Mouse (Mus musculus) kidney, postnatal 14 days (tissue): Measurements from ENCODE around the gene Slc6a20a.
"Not testable (repeated sequence)": the region's sequence is repeated elsewhere in the genome, so short reads cannot be mapped to it uniquely, and the experiment has no call there.

Experiments used
- DNase-seq: peaks from one replicate; pipeline ENCODE4 v3.0.0; 2022; ENCODE audit warnings: mixed read lengths

Gene Slc6a20a

GRCm38 (mm10) chr9:123678327-123679105, at the start of gene Slc6a20a, which contains the start of gene Ccr9:
Slc6a20a (minus strand) TSS chr9:123678885.
Ccr9 (plus strand) TSS chr9:123678439.
- peak; percentile 78 for DNase-seq

- no peak for DNase-seq
Measured at GRCm38 (mm10) chr9:123722737-123723493, 44.2 kb upstream of the Slc6a20a start.

- peak; percentile 98 for DNase-seq
Measured at GRCm38 (mm10) chr9:123717186-123718008, 38.7 kb upstream of the Slc6a20a start, which contains the start of gene Lztfl1. Lztfl1 (minus strand) TSS chr9:123717697.

DNA sequence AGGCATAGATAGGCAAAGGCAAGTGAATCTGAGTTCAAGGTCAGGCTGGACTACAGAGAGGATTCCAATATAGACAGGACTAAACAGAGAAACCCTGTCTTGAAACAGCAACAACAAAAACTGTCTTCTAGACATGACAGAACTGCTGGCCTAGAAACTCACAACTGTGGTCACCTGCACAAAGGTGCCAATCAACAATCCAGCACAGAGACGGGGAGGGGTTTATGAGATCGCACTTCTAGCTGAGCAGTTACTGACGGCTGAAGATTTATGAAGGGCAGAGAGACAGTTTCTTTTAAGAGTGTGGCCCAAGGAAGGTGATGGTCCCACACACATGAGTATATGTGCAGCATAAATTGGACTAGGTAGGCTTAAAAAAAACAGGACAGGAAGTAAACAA, 37.6 kb upstream of the Slc6a20a start:
- DNase-seq: no peak

DNA sequence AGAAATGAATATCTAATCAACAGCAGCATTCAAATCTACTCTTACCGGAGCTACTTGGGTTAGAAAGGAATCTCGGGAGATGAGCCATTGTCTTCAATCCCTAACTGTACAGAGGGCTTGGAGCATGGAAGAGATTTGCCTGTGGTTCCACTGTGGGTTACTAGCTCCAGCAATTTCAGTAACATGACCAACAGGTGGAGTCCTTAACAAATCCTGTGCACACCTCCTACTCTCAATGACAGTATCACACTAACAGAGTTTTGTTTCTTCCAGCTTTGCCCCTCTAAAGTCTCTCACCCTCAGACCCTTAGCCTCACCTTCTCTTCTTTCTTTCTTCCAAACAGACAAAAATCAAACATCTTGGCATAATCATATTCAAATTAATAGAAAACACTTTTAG, 34.4 kb upstream of the Slc6a20a start:
- no peak for DNase-seq

DNA sequence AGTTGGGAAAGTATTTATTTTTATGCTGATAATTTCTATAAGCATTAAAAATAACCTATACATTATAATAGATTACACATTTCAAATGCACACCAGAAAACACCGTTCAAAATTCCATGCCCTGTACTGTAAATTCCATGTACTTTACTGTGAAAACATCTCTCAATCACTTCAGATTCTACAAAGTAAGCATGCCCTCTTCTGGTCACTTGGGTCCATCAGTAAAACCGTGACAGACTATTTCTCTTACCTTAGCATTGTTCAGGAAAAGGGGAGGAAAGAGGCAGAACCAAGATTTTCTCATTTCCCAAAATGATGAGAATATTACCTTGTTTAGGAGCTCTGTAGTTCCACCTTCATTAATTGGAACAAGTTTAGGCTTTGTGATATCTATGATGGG, 30.5 kb upstream of the Slc6a20a start:
- DNase-seq: peak; percentile 6

- DNase-seq: no peak
Measured at GRCm38 (mm10) chr9:123701822-123702221, 23.1 kb upstream of the Slc6a20a start.

GRCm38 (mm10) chr9:123695634-123696302, 17.1 kb upstream of the Slc6a20a start:
- DNase-seq: no peak

GRCm38 (mm10) chr9:123688227-123688626, 9.5 kb upstream of the Slc6a20a start:
- DNase-seq: no peak

DNA sequence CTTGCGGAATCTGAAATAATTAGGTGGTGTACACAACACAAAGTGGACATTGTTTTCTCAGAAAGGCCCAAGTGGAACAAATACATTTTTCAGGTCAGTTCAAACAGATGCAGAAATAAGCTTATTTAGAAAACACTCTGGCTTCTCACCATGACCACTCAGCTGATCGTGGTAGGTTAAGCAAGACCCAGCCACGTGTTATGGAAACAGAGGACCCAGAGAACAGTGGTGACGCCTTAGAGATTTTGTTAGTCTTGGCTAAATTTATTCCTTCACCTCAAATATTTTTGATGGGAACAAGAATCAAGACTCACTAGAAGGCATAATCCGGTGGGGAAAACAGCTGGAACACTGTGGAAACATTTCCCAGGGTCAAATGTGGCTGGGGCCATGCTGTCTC, 7.5 kb upstream of the Slc6a20a start:
- no peak for DNase-seq

GRCm38 (mm10) chr9:123683704-123684103, 5.0 kb upstream of the Slc6a20a start:
- DNase-seq: no peak

DNA sequence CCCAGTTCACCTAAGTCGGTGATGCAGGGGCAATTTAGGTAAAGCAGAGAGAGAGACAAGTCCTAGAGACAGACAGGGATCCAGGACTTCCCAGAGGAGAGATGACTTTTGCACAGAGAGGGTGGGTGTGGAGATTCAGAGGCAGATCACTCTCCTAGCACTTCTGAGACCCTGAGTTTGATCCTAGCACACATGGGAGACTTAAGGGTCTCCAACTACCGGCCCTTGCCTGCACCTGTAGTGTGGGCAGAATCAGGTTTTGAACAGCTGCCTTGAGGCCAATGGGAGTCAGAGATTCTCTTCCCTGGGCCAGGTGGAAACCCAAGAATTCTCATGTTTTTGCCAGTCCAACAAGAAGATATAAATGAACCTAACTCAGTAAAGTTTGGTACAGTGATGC, 513 bp upstream of the Slc6a20a start:
- no peak for DNase-seq

GRCm38 (mm10) chr9:123665645-123666044, 13.0 kb downstream of the Slc6a20a start:
- DNase-seq: peak; percentile 52

- not testable (repeated sequence) for DNase-seq
Measured at GRCm38 (mm10) chr9:123659986-123660676, 18.6 kb downstream of the Slc6a20a start.

GRCm38 (mm10) chr9:123658981-123659380, 19.7 kb downstream of the Slc6a20a start:
- DNase-seq: no peak

- no peak for DNase-seq
Measured at GRCm38 (mm10) chr9:123657457-123657856, 21.2 kb downstream of the Slc6a20a start.

DNA sequence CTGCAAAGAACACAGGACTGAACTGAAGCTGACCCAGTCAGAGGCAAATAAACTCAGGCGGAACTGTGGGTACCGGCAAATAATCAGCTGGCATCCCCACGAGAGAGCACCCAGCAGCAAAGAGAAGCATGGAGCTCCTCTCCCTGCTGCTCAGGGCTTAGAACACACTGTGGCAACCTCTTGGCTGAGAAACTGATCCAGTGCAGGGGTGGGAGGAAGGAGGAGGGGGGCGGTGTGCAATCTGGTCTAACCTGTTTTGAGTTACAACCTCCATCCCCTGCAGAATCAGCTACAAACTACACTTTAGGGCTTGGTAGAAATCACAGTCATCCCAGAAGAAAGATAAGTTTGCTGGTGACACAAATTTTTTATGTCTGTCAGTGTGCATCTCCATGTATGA, 27.3 kb downstream of the Slc6a20a start:
- no peak for DNase-seq

- DNase-seq: no peak
Measured at GRCm38 (mm10) chr9:123649785-123650511, 28.7 kb downstream of the Slc6a20a start.

DNA sequence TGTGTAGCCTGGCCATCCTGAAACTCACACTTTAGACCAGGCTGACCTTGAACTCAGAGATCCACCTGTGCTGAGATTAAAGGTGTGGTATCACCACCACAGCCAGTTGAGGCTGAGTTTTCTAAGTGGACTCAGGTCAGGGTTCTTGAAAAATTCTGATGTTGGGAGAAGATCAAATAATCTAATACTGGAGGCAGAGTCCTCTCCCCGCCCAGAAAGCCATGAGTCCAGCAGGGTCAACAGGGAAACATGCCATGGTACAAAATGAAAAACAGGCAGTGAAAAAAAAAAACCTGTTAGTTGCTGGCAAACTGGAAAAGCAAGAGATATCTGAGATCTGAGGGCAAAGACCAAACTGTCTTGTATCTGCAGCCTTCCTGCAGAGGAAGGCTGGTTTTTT, 38.6 kb downstream of the Slc6a20a start:
- DNase-seq: peak; percentile 34

DNA sequence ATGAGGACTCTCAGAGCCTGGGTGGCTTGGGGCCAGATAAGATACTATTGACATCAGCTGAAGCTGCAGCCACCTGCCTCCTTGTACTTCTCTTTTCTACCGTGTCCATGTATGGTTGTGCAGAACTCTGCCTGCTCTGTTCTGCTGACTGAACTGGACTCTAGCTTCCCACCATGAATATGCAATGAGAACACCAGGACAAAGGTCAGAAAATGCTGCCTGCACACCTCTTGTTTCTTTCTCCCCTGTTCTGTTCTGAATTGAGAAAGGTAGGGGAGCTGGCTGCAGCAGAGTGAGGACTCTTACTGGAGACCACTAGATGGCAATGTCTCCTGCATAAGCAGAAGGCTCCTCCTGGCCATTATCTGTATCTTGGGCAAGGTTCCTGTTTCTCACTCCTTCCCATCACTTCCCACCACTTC, 40.0 kb downstream of the Slc6a20a start:
- peak; percentile 79 for DNase-seq

- DNase-seq: no peak
Measured at GRCm38 (mm10) chr9:123638231-123638630, 40.5 kb downstream of the Slc6a20a start.
